Mouse (Mus musculus): ENCODE measurements at regions not wholly inside any gene's neighbourhood (a gene's known extent, or its start where the extent isn't known, plus 50 kb on each side); places are given as distances from the start of the nearest gene placed in this dataset.

GRCm38 (mm10) chr8:10702755-10703154 is 305.5 kb downstream of the Irs2 start:
- no peak for TF ChIP-seq CTCF (IDR thresholded peaks at IDR 0.05; ENCODE audit: low read depth)
- Histone ChIP-seq H3K4me1 (ENCODE audit: insufficient read depth) (no peaks in the 10 kb centered on the region), H3K4me3 (ENCODE audit: low read depth, low read length) (no peak overlapping the region), H3K9ac (no peak overlapping the region), H3K4me2 (no peak overlapping the region), H3K9me3 (ENCODE audit: low read depth, low read length) (no peaks in the 10 kb centered on the region), H3K36me3 (ENCODE audit: insufficient read depth) (no peaks in the 10 kb centered on the region), H3K27ac (ENCODE audit: low read depth) (no peak overlapping the region), H3K27me3 (ENCODE audit: insufficient read depth, low read length) (no peaks in the 10 kb centered on the region)
- WGBS = 88% methylated on average over 7 of the region's 7 CpGs
- DNase-seq = no peak
- no peak for ATAC-seq (ENCODE audit: insufficient read depth)

- Histone ChIP-seq H3K9ac (no peak overlapping the region), H3K27ac (ENCODE audit: low read depth) (no peak overlapping the region), H3K4me3 (ENCODE audit: low read depth, low read length) (no peak overlapping the region), H3K4me2 (no peak overlapping the region), H3K36me3 (ENCODE audit: insufficient read depth) (no peaks in the 10 kb centered on the region), H3K4me1 (ENCODE audit: insufficient read depth) (no peaks in the 10 kb centered on the region), H3K27me3 (ENCODE audit: insufficient read depth, low read length) (no peaks in the 10 kb centered on the region), H3K9me3 (ENCODE audit: low read depth, low read length) (no peaks in the 10 kb centered on the region)
- TF ChIP-seq CTCF (IDR thresholded peaks at IDR 0.05; ENCODE audit: low read depth) = no peak
- DNase-seq (no peak), ATAC-seq (ENCODE audit: insufficient read depth) (no peak)
- WGBS = 69% methylated on average over 10 of the region's 10 CpGs
Observed at GRCm38 (mm10) chr8:10702248-10702647, 306.0 kb downstream of the Irs2 start.

DNA sequence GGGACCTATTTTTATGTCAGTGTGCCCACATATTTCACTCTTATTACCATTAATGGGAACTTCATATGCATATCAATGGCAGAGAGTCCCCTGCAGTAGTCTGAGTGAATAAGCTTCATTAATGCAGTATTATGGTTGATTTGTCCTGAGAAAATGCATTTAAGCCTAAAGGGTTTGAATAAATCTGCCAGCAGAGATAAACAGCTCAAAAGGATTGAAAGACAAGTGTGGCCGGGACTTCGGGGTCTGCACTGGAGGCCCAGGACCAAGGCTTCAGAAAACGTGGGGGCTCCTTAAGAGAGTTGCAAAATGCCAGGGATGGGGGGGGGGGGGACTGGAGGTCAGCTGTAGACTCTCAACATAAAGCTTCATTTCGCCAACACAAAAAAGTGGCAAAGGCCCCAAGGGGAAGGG is 306.6 kb downstream of the Irs2 start:
- ATAC-seq (ENCODE audit: insufficient read depth) (no peak), DNase-seq (no peak)
- H3K27me3 ChIP-seq (ENCODE audit: insufficient read depth, low read length) = no peaks in the 10 kb centered on the region
- WGBS = 73% methylated on average over 4 of the region's 4 CpGs
- H3K4me1 ChIP-seq (ENCODE audit: insufficient read depth) = no peaks in the 10 kb centered on the region
- H3K36me3 ChIP-seq (ENCODE audit: insufficient read depth) = no peaks in the 10 kb centered on the region
- H3K4me3 ChIP-seq (ENCODE audit: low read depth, low read length) = no peak overlapping the region
- TF ChIP-seq CTCF (IDR thresholded peaks at IDR 0.05; ENCODE audit: low read depth) = no peak
- H3K9ac ChIP-seq = no peak overlapping the region
- no peak overlapping the region for H3K4me2 ChIP-seq
- no peak overlapping the region for H3K27ac ChIP-seq (ENCODE audit: low read depth)
- no peaks in the 10 kb centered on the region for H3K9me3 ChIP-seq (ENCODE audit: low read depth, low read length)

GRCm38 (mm10) chr8:10701226-10701625 is 307.0 kb downstream of the Irs2 start:
- Histone ChIP-seq H3K4me1 (ENCODE audit: insufficient read depth) (no peaks in the 10 kb centered on the region), H3K36me3 (ENCODE audit: insufficient read depth) (no peaks in the 10 kb centered on the region), H3K9me3 (ENCODE audit: low read depth, low read length) (no peaks in the 10 kb centered on the region), H3K9ac (no peak overlapping the region), H3K27me3 (ENCODE audit: insufficient read depth, low read length) (no peaks in the 10 kb centered on the region), H3K4me2 (no peak overlapping the region), H3K4me3 (ENCODE audit: low read depth, low read length) (no peak overlapping the region), H3K27ac (ENCODE audit: low read depth) (no peak overlapping the region)
- TF ChIP-seq CTCF (IDR thresholded peaks at IDR 0.05; ENCODE audit: low read depth) = no peak
- 75% methylated on average over 4 of the region's 4 CpGs for WGBS
- DNase-seq = no peak
- ATAC-seq (ENCODE audit: insufficient read depth) = no peak

GRCm38 (mm10) chr8:10699669-10700068 is 308.6 kb downstream of the Irs2 start:
- H3K27me3 ChIP-seq (ENCODE audit: insufficient read depth, low read length) = no peaks in the 10 kb centered on the region
- H3K4me1 ChIP-seq (ENCODE audit: insufficient read depth) = no peaks in the 10 kb centered on the region
- no peaks in the 10 kb centered on the region for H3K9me3 ChIP-seq (ENCODE audit: low read depth, low read length)
- H3K9ac ChIP-seq = no peak overlapping the region
- TF ChIP-seq CTCF (IDR thresholded peaks at IDR 0.05; ENCODE audit: low read depth) = no peak
- ATAC-seq (ENCODE audit: insufficient read depth) (no peak), DNase-seq (no peak)
- H3K4me3 ChIP-seq (ENCODE audit: low read depth, low read length) = no peak overlapping the region
- no peak overlapping the region for H3K27ac ChIP-seq (ENCODE audit: low read depth)
- H3K4me2 ChIP-seq = no peak overlapping the region
- 65% methylated on average over 9 of the region's 9 CpGs for WGBS
- H3K36me3 ChIP-seq (ENCODE audit: insufficient read depth) = no peaks in the 10 kb centered on the region

DNA sequence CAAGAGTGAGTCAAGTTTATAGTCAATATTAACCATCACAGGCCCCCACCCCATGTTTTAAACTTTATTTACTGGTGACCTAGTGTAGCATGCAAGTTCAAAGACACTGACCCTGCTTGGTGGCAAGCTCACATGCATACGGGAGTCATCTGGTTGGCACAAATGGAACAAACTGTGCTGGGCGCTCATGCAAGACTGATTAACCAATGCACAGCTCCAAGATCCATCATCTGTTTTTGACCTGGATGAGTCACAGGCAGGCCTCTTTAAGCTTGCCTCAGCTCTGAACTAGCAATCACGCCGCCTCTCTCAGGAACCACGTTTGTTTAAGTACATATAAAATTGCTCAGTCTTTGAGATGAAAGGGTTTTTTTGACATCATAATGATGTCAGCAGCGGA is 313.1 kb downstream of the Irs2 start:
- DNase-seq = no peak

DNA sequence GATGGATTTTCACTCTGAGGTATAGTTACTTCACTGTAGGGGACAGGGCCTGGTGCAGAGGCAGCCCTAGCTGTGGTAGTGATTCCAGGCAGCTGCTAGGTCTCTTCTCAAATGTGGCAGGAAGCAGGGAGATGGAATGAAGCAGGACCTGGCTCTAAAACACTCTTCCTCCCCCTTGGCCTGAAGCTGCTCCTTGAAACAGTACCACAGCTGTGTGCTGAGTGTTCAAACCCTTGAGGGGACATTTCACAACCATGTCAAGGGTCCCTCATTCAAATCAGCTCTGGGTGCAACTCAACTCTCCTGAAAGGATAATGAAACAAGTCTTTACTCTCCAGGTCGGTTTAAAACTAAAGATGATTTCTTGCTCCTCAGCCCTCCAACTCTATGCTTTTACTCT is 317.6 kb downstream of the Irs2 start:
- no peaks in the 10 kb centered on the region for H3K9me3 ChIP-seq (ENCODE audit: low read depth, low read length)
- 69% methylated on average over 1 of the region's 1 CpGs for WGBS
- H3K4me3 ChIP-seq (ENCODE audit: low read depth, low read length) = no peak overlapping the region
- no peak overlapping the region for H3K9ac ChIP-seq
- H3K36me3 ChIP-seq (ENCODE audit: insufficient read depth) = no peaks in the 10 kb centered on the region
- no peaks in the 10 kb centered on the region for H3K4me1 ChIP-seq (ENCODE audit: insufficient read depth)
- ATAC-seq (ENCODE audit: insufficient read depth) = no peak
- no peak overlapping the region for H3K27ac ChIP-seq (ENCODE audit: low read depth)
- no peak overlapping the region for H3K4me2 ChIP-seq
- peak; percentile 7 for DNase-seq
- no peaks in the 10 kb centered on the region for H3K27me3 ChIP-seq (ENCODE audit: insufficient read depth, low read length)
- no peak for TF ChIP-seq CTCF (IDR thresholded peaks at IDR 0.05; ENCODE audit: low read depth)

More for the DNA sequence above, 313.1 kb downstream of the Irs2 start:
- Histone ChIP-seq H3K4me3 (ENCODE audit: low read depth, low read length) (no peak overlapping the region), H3K27ac (ENCODE audit: low read depth) (no peak overlapping the region), H3K27me3 (ENCODE audit: insufficient read depth, low read length) (no peaks in the 10 kb centered on the region), H3K9me3 (ENCODE audit: low read depth, low read length) (no peaks in the 10 kb centered on the region), H3K36me3 (ENCODE audit: insufficient read depth) (no peaks in the 10 kb centered on the region), H3K9ac (no peak overlapping the region), H3K4me1 (ENCODE audit: insufficient read depth) (no peaks in the 10 kb centered on the region), H3K4me2 (no peak overlapping the region)
- WGBS = 78% methylated on average over 6 of the region's 6 CpGs
- TF ChIP-seq CTCF (IDR thresholded peaks at IDR 0.05; ENCODE audit: low read depth) = no peak
- ATAC-seq (ENCODE audit: insufficient read depth) = no peak

GRCm38 (mm10) chr8:10689881-10690280 is 318.4 kb downstream of the Irs2 start:
- H3K9ac ChIP-seq = no peak overlapping the region

More at GRCm38 (mm10) chr8:10689881-10690280, 318.4 kb downstream of the Irs2 start:
- Histone ChIP-seq H3K4me1 (ENCODE audit: insufficient read depth) (no peaks in the 10 kb centered on the region), H3K9me3 (ENCODE audit: low read depth, low read length) (no peaks in the 10 kb centered on the region), H3K36me3 (ENCODE audit: insufficient read depth) (no peaks in the 10 kb centered on the region), H3K27ac (ENCODE audit: low read depth) (no peak overlapping the region), H3K27me3 (ENCODE audit: insufficient read depth, low read length) (no peaks in the 10 kb centered on the region), H3K4me3 (ENCODE audit: low read depth, low read length) (no peak overlapping the region), H3K4me2 (no peak overlapping the region)
- ATAC-seq (ENCODE audit: insufficient read depth) (no peak), DNase-seq (no peak)
- TF ChIP-seq CTCF (IDR thresholded peaks at IDR 0.05; ENCODE audit: low read depth) = no peak
- WGBS = 65% methylated on average over 12 of the region's 12 CpGs

Measured in lung, embryonic 14.5 days (tissue).